Mouse (Mus musculus) heart, postnatal 0 days (tissue): ENCODE measurements around the gene Mov10.

Experiments
- CTCF ChIP-seq: IDR thresholded peaks from 2 replicates; pipeline ENCODE4 v1.5.1; 2016; ENCODE audit warnings: antibody characterized with exemption, control low read depth, low read depth
- EP300 ChIP-seq: IDR thresholded peaks from 2 replicates; pipeline ENCODE4 v1.6.1; 2016; ENCODE audit warnings: antibody characterized with exemption, low read depth

- TF ChIP-seq CTCF (no peak), EP300 (0 out of 2 replicates have a peak, but pooled peaks have one; percentile 42)
These were observed 24.2 kb downstream of the Mov10 start for GRCm38 (mm10) chr3:104793871-104794828.
